Mouse (Mus musculus) skeletal muscle tissue, adult 2 months (tissue): ENCODE measurements around the gene Mrpl18.
"Not testable (repeated sequence)": the region's sequence is repeated elsewhere in the genome, so short reads cannot be mapped to it uniquely, and the experiment has no call there.

Experiments
- DNase-seq: peaks from one replicate; pipeline ENCODE4 v3.0.0-alpha.2; 2012; ENCODE audit warnings: low read depth, low spot score

Mrpl18 gene

GRCm38 (mm10) chr17:12910391-12910790 lies 5.8 kb downstream of the Mrpl18 start:
- no peak for DNase-seq

GRCm38 (mm10) chr17:12909361-12910280 lies 6.5 kb downstream of the Mrpl18 start, which contains the start of gene Pnldc1:
Gene Pnldc1 (minus strand): TSS chr17:12910230.
- no peak for DNase-seq

- DNase-seq = no peak
Observed at GRCm38 (mm10) chr17:12906436-12906835, 9.7 kb downstream of the Mrpl18 start.

GRCm38 (mm10) chr17:12905810-12906209 lies 10.3 kb downstream of the Mrpl18 start:
- DNase-seq = no peak

- no peak for DNase-seq
Observed at GRCm38 (mm10) chr17:12904349-12904748, 11.8 kb downstream of the Mrpl18 start.

GRCm38 (mm10) chr17:12903372-12904333 lies 12.5 kb downstream of the Mrpl18 start:
- no peak for DNase-seq

GRCm38 (mm10) chr17:12902291-12902690 lies 13.9 kb downstream of the Mrpl18 start:
- no peak for DNase-seq

GRCm38 (mm10) chr17:12898607-12899006 lies 17.5 kb downstream of the Mrpl18 start:
- not testable (repeated sequence) for DNase-seq

GRCm38 (mm10) chr17:12897674-12898073 lies 18.5 kb downstream of the Mrpl18 start:
- no peak for DNase-seq

- DNase-seq = no peak
Observed at GRCm38 (mm10) chr17:12892033-12892432, 24.1 kb downstream of the Mrpl18 start.

GRCm38 (mm10) chr17:12891054-12891453 lies 25.1 kb downstream of the Mrpl18 start:
- no peak for DNase-seq

GRCm38 (mm10) chr17:12887021-12887775 lies 28.9 kb downstream of the Mrpl18 start:
- DNase-seq = no peak

- no peak for DNase-seq
Observed at GRCm38 (mm10) chr17:12886620-12887019, 29.5 kb downstream of the Mrpl18 start.

- DNase-seq = no peak
Observed at GRCm38 (mm10) chr17:12881216-12881615, 34.9 kb downstream of the Mrpl18 start.

GRCm38 (mm10) chr17:12880178-12880577 lies 36.0 kb downstream of the Mrpl18 start:
- DNase-seq = peak; percentile 69

GRCm38 (mm10) chr17:12875734-12876133 lies 40.4 kb downstream of the Mrpl18 start, which contains the start of gene Mrgprh:
Gene Mrgprh (plus strand): TSS chr17:12876034.
- DNase-seq = no peak

- DNase-seq = no peak
Observed at GRCm38 (mm10) chr17:12872275-12873028, 43.7 kb downstream of the Mrpl18 start.

- no peak for DNase-seq
Observed at GRCm38 (mm10) chr17:12868640-12869039, 47.5 kb downstream of the Mrpl18 start.

- DNase-seq = no peak
Observed at GRCm38 (mm10) chr17:12868043-12868442, 48.1 kb downstream of the Mrpl18 start, which contains the start of gene Mas1. Gene Mas1 (minus strand): TSS chr17:12868143.

- DNase-seq = peak; percentile 54
Observed at GRCm38 (mm10) chr17:12866853-12867252, 49.3 kb downstream of the Mrpl18 start.
